Mouse (Mus musculus) layer of hippocampus, adult 9-11 months (tissue): Measurements from ENCODE around the gene Tnnc2.

Experiments used
- DNase-seq: peaks from one replicate; pipeline ENCODE4 v3.0.0; 2022

The Tnnc2 gene

GRCm38 (mm10) chr2:164794293-164794692 lies 14.5 kb upstream of the Tnnc2 start:
- DNase-seq, result peak; percentile 84

GRCm38 (mm10) chr2:164793772-164794171 lies 14.0 kb upstream of the Tnnc2 start:
- no peak for DNase-seq

GRCm38 (mm10) chr2:164793236-164793635 lies 13.5 kb upstream of the Tnnc2 start:
- DNase-seq, result peak; percentile 47

DNA sequence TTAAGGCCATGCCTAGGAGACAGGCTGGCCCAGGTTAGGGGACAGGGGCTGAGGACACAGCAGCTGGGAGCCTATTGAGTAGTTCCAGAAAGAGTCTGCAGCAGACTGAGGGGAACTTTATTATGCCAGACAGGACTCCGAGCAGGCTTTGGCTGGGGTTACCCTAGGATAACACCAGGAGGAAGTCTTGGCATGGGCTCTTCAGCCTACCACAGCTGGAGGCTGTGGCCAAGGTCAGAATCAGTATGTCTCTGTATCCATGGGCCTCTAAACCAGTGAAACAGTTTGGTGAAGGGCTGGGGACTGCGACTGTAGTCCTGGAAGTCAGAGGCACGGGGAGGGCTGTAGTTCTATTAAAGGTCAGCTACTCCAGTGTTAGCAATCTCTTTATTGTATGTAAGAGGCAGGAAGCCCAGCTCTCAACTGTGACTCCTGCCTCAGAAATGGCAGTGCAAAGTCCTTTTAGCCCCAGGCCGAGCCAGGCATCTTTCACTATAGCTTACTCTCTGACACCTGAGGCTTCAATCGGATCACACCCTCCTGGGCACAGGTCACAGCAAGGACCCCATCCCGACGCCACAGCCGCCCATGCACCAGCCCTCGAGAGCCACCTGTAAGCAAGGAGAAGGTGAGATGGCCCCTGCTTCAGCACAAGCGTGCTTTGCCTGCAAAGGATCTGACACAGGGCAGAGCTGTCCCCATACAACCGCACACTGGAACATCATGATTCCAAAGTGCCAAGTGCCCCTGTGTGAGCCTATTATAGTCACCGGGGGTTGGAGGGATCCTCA lies 12.8 kb upstream of the Tnnc2 start:
- no peak for DNase-seq

- no peak for DNase-seq
These were observed 12.1 kb upstream of the Tnnc2 start for GRCm38 (mm10) chr2:164791841-164792261.

- no peak for DNase-seq
These were observed 10.7 kb upstream of the Tnnc2 start for GRCm38 (mm10) chr2:164790451-164790850.

GRCm38 (mm10) chr2:164788411-164788810 lies 8.6 kb upstream of the Tnnc2 start:
- DNase-seq, result no peak

GRCm38 (mm10) chr2:164787779-164788178 lies 8.0 kb upstream of the Tnnc2 start:
- no peak for DNase-seq

DNA sequence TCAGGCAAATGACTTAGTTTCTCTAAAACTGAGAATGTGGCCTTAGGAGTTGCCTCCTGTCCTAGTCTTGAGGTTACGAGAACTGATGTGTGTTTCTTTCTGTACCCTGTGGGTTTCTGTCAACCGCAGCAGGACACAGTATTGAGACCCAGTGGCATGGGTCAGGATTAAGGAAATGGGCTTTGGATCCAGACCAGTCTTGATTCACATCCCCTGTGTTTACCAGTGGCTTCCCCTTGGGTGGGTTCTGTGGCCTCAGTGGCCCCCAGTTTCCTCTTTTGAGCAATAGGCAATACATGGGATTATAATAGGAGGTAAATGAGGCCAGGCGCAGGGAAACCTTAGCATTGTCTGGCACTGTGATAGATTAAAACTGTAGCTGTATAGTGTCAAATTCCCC lies 7.3 kb upstream of the Tnnc2 start:
- DNase-seq, result no peak

GRCm38 (mm10) chr2:164786388-164786885 lies 6.7 kb upstream of the Tnnc2 start:
- no peak for DNase-seq

DNA sequence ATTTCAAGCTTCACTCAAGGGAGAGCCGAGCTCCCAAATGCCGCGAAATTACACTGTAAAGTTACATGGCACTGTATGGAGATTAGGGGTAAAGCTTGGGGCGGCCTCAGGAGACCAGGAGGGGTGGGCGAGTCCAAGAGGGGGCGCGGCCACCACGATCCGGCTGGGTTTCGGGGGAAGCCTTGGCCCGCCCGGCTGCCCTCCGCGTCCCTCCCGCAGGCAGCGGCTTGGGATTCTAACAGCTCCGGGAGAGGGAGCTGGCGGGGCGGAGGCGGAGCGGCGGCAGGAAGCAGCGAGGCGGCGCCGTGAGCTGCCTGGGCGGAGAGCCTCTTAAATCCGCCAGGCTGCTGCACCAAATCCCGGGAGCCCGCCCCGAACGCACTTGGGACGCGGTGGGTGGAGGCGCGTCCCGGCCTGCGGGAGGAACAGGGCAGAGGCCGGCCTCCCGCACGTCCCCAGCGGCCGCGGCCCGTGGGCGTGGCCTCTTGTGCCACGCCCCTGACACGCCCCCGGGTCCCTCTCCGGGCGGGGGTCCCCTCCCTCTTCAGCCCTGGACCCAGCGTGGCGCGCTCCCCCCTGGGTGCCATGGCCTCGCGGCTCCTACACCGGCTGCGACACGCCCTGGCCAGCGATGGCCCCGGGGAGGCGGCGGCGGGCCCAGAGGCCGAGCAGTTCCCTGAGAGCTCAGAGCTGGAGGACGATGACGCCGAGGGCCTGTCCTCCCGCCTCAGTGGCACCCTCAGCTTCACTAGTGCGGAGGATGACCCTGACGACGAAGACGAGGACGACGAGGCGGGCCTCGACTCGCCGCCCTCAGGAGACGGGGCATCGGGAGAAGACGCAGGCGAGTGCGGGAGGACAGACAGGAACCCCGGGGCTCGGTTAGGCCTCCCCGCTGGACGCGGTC lies 6.0 kb upstream of the Tnnc2 start, which contains the start of gene Snx21:
Gene Snx21, plus strand, starts transcription at position 343 of the 907 bp plus-strand sequence.
- peak; percentile 91 for DNase-seq

DNA sequence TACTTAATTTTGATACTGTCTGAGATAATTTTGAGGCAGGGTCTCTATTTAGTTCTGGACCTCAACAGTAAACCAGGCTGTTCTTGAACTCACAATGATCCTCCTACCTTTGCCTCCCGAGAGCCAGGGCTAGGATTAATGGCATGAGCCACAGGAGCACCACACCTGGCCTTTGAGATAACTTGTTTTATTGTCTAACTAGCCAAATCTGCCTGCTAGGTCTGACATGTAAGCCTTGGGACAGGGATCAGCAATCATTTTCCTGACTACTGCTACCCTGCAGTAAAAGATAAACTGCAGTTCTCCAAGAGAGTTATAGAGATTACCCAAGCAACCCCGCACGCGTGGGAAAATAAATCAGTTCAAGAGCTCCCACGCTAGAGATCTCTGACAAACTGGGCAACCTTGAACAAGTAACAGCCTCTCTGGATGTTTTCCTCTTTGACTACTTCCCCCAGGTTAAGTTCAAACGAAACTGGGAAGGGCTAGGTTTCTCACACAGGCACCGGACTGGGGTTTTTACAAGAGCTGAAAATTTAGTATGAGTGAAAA lies 5.2 kb upstream of the Tnnc2 start:
- DNase-seq, result no peak

DNA sequence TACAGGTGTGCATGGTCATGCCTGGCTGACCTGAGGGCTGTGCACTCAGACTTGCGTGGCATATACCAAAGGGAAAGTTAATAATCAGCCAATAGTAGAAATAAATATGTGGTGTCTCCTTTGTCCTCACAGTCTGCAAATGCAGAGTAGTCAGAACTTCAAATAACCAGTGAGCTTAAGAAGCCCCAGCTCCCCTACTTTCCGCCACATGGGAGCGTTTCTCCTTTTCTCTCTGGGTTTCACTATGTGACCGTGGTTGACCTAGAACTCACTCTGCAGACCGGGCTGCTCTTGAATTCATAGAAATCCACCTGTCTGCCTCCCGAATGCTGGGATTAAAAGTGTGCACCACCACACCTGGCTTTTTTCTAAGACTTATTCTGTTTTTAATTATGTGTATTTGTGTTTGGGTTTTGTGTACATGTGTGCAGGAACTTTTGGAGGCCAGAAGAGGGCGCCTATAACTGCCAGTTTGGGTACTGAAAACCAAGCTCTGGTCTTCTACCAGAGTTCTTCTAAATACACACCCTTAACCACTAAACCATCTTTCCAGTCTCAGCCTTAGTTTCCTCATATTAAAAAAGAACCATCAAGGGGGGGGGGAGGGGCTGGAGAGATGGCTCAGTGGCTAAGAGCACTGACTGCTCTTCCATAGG lies 4.3 kb upstream of the Tnnc2 start:
- DNase-seq, result no peak

DNA sequence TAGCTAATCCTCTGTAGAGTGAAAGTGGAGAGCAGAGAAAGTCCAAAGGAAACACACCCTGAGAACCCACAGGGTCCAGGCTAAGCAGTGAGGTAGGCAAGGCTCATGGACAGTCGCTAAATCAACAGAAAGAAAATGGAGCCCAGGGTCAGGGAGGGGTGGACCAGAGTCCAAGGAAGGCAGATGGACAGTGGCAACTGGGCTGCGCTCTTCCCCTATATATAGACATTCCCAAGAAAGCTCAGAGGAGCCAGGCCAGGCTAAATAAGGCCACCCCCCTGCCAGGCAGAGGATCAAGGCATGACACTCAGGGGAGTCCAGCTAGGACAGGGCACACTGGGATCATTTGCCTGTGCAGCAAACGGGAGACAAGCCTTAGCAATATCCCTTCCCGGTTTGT lies 2.1 kb upstream of the Tnnc2 start:
- DNase-seq, result no peak

DNA sequence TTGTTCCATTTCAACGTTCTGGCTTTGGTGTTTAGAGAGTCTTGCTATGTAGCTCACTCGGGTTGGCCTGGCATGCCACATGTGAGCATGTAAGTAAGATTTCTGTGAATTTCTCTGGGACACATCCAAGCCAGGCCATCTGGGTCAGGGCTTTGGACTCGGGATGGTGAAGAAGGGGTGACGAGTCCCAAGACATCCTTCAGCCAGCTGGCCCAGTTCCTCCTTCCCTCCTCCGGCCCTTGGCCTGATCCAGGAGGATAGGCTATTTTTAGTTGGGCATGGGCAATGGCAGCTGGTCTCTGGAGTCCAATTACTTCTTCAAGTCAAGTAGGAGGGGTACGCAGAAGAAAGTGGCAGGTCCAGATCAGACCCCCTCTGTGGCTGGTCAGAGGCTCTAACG lies 958 bp downstream of the Tnnc2 start:
- DNase-seq, result no peak

GRCm38 (mm10) chr2:164778015-164778287 lies 1.8 kb downstream of the Tnnc2 start:
- DNase-seq, result no peak

- DNase-seq, result no peak
These were observed 2.3 kb downstream of the Tnnc2 start for GRCm38 (mm10) chr2:164777246-164778014.

GRCm38 (mm10) chr2:164776801-164777200 lies 3.0 kb downstream of the Tnnc2 start:
- no peak for DNase-seq

GRCm38 (mm10) chr2:164776130-164776529 lies 3.6 kb downstream of the Tnnc2 start:
- DNase-seq, result no peak

DNA sequence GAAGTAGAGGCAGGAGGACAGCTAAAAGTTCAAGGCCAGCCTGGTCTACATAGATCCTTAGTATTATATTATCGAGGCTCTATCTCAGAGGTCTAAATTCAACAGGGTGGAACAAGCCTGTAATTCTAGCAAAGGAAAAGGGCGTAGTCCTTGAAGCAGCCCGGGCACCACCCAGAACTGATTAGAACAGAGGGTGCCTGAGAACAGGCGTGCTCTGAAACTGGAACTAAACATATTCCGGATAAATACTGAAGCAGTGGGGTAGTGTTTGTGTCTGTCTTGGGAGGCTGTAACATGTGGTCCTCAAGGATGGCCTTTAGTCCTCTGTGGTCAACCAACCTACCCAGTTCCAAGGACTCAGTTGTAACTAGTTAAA lies 5.8 kb downstream of the Tnnc2 start:
- no peak for DNase-seq

DNA sequence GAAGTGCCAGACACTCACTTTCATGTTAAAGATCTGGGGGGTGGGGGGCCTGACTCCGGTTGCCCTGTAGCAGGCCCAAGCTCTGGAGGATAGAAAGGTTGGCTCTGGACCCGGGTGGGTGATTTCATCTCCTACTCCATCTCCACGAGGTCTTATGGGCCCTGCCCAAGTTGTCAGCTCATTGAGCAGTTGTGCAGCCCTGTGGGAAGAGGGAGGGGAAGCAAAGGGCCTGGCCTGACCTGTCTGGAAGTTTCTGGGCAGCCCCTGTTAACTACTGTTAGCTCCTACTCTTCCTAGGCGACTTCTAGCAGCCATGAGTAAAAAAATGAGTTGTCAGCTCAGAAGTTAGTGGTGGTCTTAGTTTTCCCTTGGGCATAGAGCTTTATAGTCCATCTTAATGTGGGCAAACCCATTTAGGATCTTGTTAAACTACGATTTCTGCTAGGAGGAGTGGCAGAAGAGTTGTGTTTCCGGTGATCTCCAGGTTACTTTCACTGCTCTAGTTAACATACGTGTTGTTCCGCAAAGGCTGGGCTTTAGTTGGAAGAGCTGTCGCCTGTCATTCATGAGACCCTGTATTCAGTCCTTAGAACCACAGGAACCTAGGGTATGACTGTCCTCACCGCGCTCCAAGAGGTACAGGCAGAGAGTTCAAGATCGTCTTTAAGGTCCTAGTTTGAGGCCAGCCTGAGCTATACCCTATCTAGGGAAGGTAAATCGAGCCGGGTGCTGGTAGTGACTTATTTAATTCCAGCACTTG lies 6.4 kb downstream of the Tnnc2 start:
- DNase-seq, result no peak

DNA sequence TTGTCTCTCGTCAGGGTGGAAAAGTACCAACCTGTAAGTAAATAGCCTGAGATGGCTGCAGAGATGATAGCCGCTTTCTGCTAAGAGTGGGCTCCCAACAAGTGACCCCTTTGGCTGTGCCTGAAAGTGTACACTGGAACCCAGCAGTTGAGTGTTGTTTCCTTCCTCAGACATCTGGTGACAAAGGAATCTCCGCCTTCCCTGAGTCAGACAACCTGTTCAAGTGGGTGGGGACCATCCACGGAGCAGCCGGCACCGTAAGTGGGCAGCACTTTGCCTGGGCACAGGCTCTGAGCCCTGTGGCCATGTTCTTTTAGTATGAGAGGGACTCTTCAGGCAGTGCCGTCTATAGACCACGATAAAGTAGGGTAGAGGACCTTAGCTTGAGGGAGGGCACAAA lies 8.6 kb downstream of the Tnnc2 start:
- DNase-seq, result no peak
